Mouse (Mus musculus) T-helper 2 cell (primary cell): ENCODE data around the gene Gm49342.
"Not testable (repeated sequence)": the region's sequence is repeated elsewhere in the genome, so short reads cannot be mapped to it uniquely, and the experiment has no call there.

ENCODE experiments used
- in situ Hi-C: fragments of 300-600 bp; cut with MboI, MseI; formaldehyde crosslinking; loops from one replicate; pipeline ENCODE4 v1.15.1; 2025; ENCODE audit warnings: high pct_unique_total_duplicates

Gene Gm49342

GRCm38 (mm10) chr14:50943932-50944667, at the start of gene Gm49342:
Gene Gm49342 (plus strand): TSS chr14:50944517.
- in situ Hi-C loops = loop anchor here (25.0 kb wide), 1 partner anchor 943 kb away; the partner anchor contains the start of genes Mettl17 and Slc39a2

GRCm38 (mm10) chr14:50895407-50895806, 48.9 kb upstream of the Gm49342 start:
- in situ Hi-C loops = no loop called here

GRCm38 (mm10) chr14:50895985-50896746, 48.2 kb upstream of the Gm49342 start:
- in situ Hi-C loops = no loop called here

GRCm38 (mm10) chr14:50896747-50897373, 47.5 kb upstream of the Gm49342 start:
- in situ Hi-C loops = no loop called here

- in situ Hi-C loops = no loop called here
Measured at GRCm38 (mm10) chr14:50897374-50897765, 46.9 kb upstream of the Gm49342 start, which contains the start of gene Klhl33. Gene Klhl33 (minus strand): TSS chr14:50897507.

- in situ Hi-C loops = not testable (repeated sequence)
Measured at GRCm38 (mm10) chr14:50897992-50898391, 46.3 kb upstream of the Gm49342 start.

GRCm38 (mm10) chr14:50903973-50904827, 40.1 kb upstream of the Gm49342 start:
- in situ Hi-C loops = no loop called here

- in situ Hi-C loops = no loop called here
Measured at GRCm38 (mm10) chr14:50904828-50905129, 39.5 kb upstream of the Gm49342 start.

GRCm38 (mm10) chr14:50905327-50905726, 39.0 kb upstream of the Gm49342 start:
- in situ Hi-C loops = not testable (repeated sequence)

GRCm38 (mm10) chr14:50908126-50908525, 36.2 kb upstream of the Gm49342 start:
- in situ Hi-C loops = no loop called here

- in situ Hi-C loops = no loop called here
Measured at GRCm38 (mm10) chr14:50911356-50911755, 33.0 kb upstream of the Gm49342 start.

GRCm38 (mm10) chr14:50923437-50923836, 20.9 kb upstream of the Gm49342 start:
- in situ Hi-C loops = loop anchor here (10.0 kb wide), 2 partner anchors 109 to 141 kb away; no protein-coding TSS in a partner anchor

- in situ Hi-C loops = loop anchor here (10.0 to 25.0 kb wide), 3 partner anchors 110 to 963 kb away; partner anchors contain the start of genes Mettl17 and Slc39a2
Measured at GRCm38 (mm10) chr14:50924281-50925064, 19.8 kb upstream of the Gm49342 start, which contains the start of the genes Osgep and Apex1. Gene Osgep (minus strand): TSS chr14:50924893. Gene Apex1 (plus strand): TSS chr14:50924968.

- in situ Hi-C loops = loop anchor here (10.0 to 25.0 kb wide), 3 partner anchors 111 to 962 kb away; partner anchors contain the start of genes Mettl17 and Slc39a2
Measured at GRCm38 (mm10) chr14:50925111-50925920, 19.0 kb upstream of the Gm49342 start.

GRCm38 (mm10) chr14:50927366-50927765, 17.0 kb upstream of the Gm49342 start:
- in situ Hi-C loops = loop anchor here (10.0 to 25.0 kb wide), 3 partner anchors 113 to 960 kb away; partner anchors contain the start of genes Mettl17 and Slc39a2

- in situ Hi-C loops = loop anchor here (10.0 to 25.0 kb wide), 3 partner anchors 115 to 957 kb away; partner anchors contain the start of genes Mettl17 and Slc39a2
Measured at GRCm38 (mm10) chr14:50929951-50930350, 14.4 kb upstream of the Gm49342 start.

- in situ Hi-C loops = loop anchor here (25.0 kb wide), 1 partner anchor 957 kb away; the partner anchor contains the start of genes Mettl17 and Slc39a2
Measured at GRCm38 (mm10) chr14:50930377-50930753, 14.0 kb upstream of the Gm49342 start.

GRCm38 (mm10) chr14:50930754-50931492, 13.4 kb upstream of the Gm49342 start, which contains the start of the genes Pip4p1 and Pnp:
Gene Pip4p1 (minus strand): TSS chr14:50930856.
Gene Pnp (plus strand): TSS chr14:50931082.
- in situ Hi-C loops = loop anchor here (25.0 kb wide), 1 partner anchor 956 kb away; the partner anchor contains the start of genes Mettl17 and Slc39a2
